Mouse (Mus musculus): Measurements from ENCODE around the gene Idh1.

The Idh1 gene

DNA sequence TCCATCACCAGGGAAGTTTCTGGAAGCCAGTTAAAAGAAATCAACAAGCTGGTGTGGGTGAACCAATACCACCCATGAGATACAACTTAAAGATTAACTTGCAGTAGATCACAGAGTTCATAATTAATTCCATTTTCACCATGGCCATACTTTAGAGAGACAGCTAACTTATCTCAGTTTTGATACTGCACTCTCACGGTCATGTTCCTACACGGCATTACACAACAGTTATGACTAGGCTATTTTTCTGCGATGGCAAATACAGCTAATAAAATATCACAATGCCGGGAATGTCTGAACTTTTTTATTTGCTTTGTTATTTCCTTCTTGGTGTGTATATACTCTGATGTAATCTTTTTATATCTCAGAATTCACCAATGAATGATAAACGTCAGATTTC, 9.4 kb downstream of the Idh1 start:
- no peak for DNase-seq (ENCODE audit: low read depth, low spot score)

DNA sequence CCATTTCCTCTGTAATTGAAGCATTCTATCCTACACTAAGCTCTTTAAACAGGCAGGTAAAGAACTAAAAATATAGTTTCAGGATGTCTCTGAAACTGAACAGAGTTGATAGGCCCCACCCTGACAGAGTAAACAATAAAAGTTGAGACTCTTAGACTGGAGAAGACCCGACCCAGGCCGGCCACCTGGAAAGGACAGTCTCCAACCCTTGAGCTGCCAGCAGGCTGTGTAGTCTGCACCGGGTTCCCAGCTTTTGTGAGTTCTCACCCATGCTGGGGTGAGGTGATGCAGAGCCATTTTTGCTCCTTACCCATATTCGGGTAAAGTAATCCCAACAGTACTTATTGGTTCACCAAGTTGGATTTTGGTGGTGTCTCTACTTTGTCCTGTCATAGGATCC, 10.1 kb downstream of the Idh1 start:
- no peak for DNase-seq (ENCODE audit: low read depth, low spot score)

DNA sequence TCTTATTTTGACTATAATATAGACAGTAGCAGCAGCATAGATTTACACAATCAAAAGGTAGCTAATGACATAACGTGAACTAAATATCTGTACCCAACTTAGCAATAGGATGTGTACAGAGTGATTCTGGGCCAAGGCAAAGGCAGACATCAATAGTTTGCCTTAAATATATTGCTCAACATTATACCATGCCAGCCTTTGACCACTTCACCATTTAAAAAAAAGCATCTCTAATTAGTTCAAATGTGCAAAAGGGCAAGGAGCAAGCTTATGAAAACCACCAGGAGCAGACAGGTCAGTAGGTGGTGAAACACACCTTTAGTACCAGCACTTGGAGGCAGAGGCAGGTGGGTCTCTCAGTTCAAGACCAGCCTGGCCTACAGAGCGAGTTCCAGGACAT, 12.6 kb downstream of the Idh1 start:
- DNase-seq (ENCODE audit: low read depth, low spot score): no peak

DNA sequence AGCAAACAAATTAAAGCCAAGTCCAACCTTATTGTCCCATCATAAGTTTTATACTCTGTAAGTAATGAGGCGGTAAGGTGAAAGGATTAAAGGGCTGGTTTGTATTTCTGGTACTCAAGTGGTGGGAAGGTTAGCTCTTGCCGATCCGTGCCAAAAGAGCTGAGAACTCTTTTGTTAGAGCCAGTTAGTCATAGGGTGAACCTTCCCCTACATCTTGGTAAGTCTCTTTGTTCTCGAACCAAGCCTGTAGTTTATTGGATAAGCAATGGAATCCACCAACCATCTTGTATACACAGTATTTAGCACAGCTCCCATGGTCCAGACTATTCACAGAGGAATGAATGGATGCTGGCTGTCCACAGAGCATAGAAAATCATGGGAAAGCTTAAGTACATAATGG, 14.7 kb downstream of the Idh1 start:
- DNase-seq (ENCODE audit: low read depth, low spot score): no peak

DNA sequence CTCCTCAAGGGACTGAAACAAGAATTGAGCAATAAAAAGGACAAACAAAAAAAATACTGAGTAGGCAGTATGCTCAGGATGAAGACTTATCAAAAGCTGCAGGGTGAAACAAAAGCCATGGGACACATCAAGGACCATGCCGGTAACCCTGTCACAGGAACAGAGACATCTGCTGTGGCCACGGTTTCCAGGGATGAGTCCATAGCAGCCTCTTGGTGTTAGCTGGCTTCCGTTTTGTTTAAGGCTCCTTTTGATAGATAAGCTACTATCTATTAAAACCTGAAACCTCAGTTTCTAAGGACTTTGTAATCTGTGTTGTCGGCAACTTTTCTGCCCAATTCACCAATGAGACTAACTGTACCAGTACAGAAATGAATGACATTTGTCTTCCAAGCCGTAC, 16.4 kb downstream of the Idh1 start:
- no peak for DNase-seq (ENCODE audit: low read depth, low spot score)

- DNase-seq (ENCODE audit: low read depth, low spot score): no peak
Measured at GRCm38 (mm10) chr1:65169536-65169935, 16.8 kb downstream of the Idh1 start.

GRCm38 (mm10) chr1:65167496-65167895, 18.8 kb downstream of the Idh1 start:
- no peak for DNase-seq (ENCODE audit: low read depth, low spot score)

GRCm38 (mm10) chr1:65162210-65162609, 24.1 kb downstream of the Idh1 start:
- peak; percentile 38 for DNase-seq (ENCODE audit: low read depth, low spot score)

DNA sequence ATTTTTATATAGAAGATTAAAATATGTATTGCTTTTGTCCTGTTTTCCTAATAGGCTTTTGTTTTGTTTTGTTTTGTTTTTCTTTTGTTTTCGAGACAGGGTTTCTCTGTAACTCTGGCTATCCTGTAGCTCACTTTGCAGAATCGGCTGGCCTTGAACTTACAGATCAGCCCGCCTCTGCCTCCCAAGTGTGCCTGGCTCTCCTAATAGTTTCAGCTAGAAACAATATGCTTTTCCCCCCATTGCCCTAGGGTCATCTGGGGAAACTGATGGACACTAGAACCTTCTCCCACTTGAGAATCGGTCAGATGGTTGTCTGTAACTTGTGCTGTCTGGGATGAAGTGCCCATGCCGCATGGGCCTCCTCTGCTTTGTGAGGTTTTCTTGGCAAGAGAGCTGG, 30.2 kb downstream of the Idh1 start:
- no peak for DNase-seq (ENCODE audit: low read depth, low spot score)

- DNase-seq (ENCODE audit: low read depth, low spot score): no peak
Measured at GRCm38 (mm10) chr1:65154814-65155213, 31.5 kb downstream of the Idh1 start.

GRCm38 (mm10) chr1:65147971-65148370, 38.3 kb downstream of the Idh1 start:
- no peak for DNase-seq (ENCODE audit: low read depth, low spot score)

DNA sequence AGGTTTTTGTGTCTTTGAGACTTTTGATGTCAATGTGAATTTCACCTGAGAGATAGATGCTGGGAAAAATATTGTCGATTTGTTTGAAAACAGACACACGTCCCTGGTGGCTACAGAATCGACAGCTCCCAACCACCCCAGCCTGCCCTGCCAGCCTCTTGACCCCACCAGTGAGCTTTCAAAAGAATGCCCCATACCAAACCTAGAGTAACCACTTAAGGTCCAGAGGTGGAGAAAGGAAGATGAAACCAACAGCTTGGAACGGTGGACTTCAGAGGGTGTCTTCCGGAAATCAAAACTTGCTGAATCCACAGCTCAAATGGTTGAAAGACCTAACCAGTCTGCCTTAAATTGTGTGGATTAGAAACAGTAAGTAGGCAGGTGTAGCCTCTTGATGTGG, 39.0 kb downstream of the Idh1 start:
- DNase-seq (ENCODE audit: low read depth, low spot score): no peak

- no peak for DNase-seq (ENCODE audit: low read depth, low spot score)
Measured at GRCm38 (mm10) chr1:65146601-65147000, 39.7 kb downstream of the Idh1 start.

DNA sequence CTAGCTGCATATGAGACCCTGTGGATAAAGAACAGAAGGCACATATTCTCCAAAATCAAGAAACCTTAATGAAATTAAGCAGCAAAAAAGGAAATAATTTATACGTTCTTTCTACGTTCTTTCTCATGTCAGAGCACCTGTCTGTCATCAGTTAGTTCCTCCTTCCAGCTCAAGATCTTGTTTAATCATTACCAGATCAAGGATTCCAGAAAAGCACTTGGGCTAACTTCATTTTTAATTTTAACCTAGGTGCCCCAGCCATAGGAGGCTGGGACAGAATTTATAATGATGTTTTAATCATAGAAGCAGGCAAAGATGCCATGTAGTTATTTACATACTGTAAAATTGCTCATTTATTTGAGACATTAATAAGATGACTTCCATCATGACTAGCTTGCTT, 41.5 kb downstream of the Idh1 start:
- no peak for DNase-seq (ENCODE audit: low read depth, low spot score)

DNA sequence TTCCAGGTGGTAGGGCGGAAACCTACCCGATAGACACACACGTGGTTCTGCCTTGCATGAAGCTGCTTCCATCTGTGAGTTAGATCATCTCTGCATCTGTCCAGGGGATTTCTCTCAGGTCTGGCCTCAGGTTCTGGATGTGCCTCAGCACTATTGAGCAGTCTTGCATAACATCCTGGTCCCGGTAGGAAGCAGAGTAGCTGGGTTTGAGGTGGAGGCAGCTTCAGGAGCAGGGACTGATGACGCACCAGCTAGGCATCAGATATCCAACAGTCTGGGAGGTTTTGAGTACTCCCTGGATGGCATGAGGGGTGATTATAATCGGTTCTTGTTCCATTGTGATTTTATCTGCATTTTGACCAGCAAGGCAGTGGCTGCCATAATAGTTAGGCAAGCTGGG, 48.7 kb downstream of the Idh1 start:
- peak; percentile 19 for DNase-seq (ENCODE audit: low read depth, low spot score)

- DNase-seq (ENCODE audit: low read depth, low spot score): no peak
Measured at GRCm38 (mm10) chr1:65132833-65133232, 53.5 kb downstream of the Idh1 start.

- no peak for DNase-seq (ENCODE audit: low read depth, low spot score)
Measured at GRCm38 (mm10) chr1:65131671-65132070, 54.6 kb downstream of the Idh1 start.

GRCm38 (mm10) chr1:65130226-65130625, 56.1 kb downstream of the Idh1 start:
- no peak for DNase-seq (ENCODE audit: low read depth, low spot score)

DNA sequence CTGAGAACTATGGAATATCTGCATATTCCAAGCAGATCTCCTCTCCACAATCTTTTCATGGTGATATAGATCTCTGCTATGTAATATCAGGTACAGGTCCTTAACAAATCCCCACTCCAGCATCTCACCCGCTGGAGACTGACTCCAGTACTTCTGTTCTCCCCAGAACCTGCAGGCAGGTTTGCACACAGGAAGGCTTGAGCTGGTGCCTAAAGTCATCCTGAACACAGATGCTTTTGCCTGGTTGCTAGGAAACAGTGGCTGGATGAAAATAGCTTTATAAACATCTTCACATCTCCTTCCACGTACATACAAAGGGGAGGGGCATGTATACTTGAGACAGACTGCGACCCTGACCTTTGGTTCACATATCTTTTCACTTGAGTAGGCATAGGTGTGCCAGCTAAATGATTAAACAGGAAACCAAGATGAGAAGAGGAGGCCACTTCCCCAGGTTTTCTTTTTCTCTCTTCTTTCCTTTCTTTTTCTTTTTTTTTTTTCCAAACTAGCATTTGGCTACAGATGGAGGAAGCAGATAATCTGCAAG, 56.6 kb downstream of the Idh1 start:
- peak; percentile 58 for DNase-seq (ENCODE audit: low read depth, low spot score)

GRCm38 (mm10) chr1:65122574-65123372, 63.5 kb downstream of the Idh1 start, which contains the start of gene D630023F18Rik:
D630023F18Rik (minus strand) TSS chr1:65123214.
- DNase-seq (ENCODE audit: low read depth, low spot score): peak; percentile 81

GRCm38 (mm10) chr1:65119438-65119837, 66.9 kb downstream of the Idh1 start, which contains the start of gene Gm28845:
Gm28845 (minus strand) TSS chr1:65119558.
- DNase-seq (ENCODE audit: low read depth, low spot score): no peak

GRCm38 (mm10) chr1:65118150-65118913, 68.0 kb downstream of the Idh1 start:
- DNase-seq (ENCODE audit: low read depth, low spot score): no peak
